ENCODE assay signal across 24 mouse cellular contexts in the genomic region with DNA sequence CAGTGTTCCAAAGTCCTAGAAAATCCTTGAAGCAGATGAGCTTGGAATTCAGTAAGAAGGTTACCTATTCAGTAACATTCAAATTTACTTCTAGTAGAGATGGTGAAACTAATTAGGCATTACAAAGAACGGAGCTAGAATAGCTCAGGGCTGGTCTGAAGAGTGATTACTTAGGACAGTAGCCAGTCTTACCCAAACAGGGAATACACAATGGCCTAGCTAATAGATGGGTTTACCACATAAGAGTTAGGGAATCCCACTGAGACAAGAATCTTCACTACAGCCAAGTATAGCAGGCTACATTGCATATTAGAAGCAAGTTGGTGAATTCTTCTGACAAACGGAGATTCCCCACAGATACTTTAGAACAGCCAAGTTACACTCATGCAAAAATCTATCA. TPM values are rescaled to one million over a fixed set of nuclear protein-coding genes. Genes with fewer than 3 reads are reported as not detected.
DNase-seq lines count a peak whose midpoint lies in the region; TF ChIP-seq lines count a peak whose summit lies in the region.
"Not testable (repeated sequence)": the region's sequence is repeated elsewhere in the genome, so short reads cannot be mapped to it uniquely, and the experiment has no call there.
"Had no signal": no experiment of that assay in that cellular context is flagged by ENCODE, and none has a peak within 500 bp of the region (broad histone marks: within the 10 kb centered on the region; RNA-seq: fewer than 3 reads in every experiment).

No protein-coding gene starts in this region.

- TF ChIP-seq POLR2A in kidney, adult 2 months (IDR thresholded peaks at IDR 0.05; ENCODE audit: low read depth, low read length), result not testable (repeated sequence)

- H3K9ac ChIP-seq in ES-E14 (ENCODE audit: insufficient read depth, low read depth, low read length, poor library complexity, severe bottlenecking), result not testable (repeated sequence)

- H3K4me1 ChIP-seq in ES-E14 (ENCODE audit: control insufficient read depth in 2 of 2, insufficient read depth in 2 of 2, low read length in 2 of 2, poor library complexity in 1 of 2); kidney, adult 2 months (ENCODE audit: control insufficient read depth, insufficient read depth, low read length): not testable (repeated sequence)

- WGBS in kidney, adult 2 months, result 64% methylated on average over 2 of the region's 2 CpGs

- not testable (repeated sequence) for H3K4me3 ChIP-seq in ES-E14 (ENCODE audit: insufficient read depth in 1 of 2, low read depth in 1 of 2, low read length in 2 of 2, poor library complexity in 1 of 2, severe bottlenecking in 1 of 2); kidney, adult 2 months (ENCODE audit: insufficient read depth, low read depth, low read length)

- not testable (repeated sequence) for H3K36me3 ChIP-seq in ES-E14 (ENCODE audit: control insufficient read depth, insufficient read depth, low read length, poor library complexity, severe bottlenecking); kidney, adult 2 months (ENCODE audit: control insufficient read depth, insufficient read depth, low read length)

- in situ Hi-C loops in ES-E14 (cut with MboI; ENCODE audit: low sequenced_read_pairs in 2 of 2, unreplicated experiment in 2 of 2), result not testable (repeated sequence)

- DNase-seq in ES-CJ7 (ENCODE audit: low read depth, low spot score), result peak; percentile 51
- DNase-seq in ES-E14 (ENCODE audit: low read depth, low spot score), result peak; percentile 17
- peak; percentile 35 for DNase-seq in Muller cell, postnatal 12 days (ENCODE audit: inconsistent ontology term)
- DNase-seq in R1 (ENCODE audit: low read depth, low spot score), result peak; percentile 86
- peak; percentile 69 for DNase-seq in ZHBTc4 (ENCODE audit: low read depth, low spot score)
- DNase-seq in kidney, adult 2 months, result peak; percentile 12
- peak; percentile 9 for DNase-seq in kidney, adult 9 months

- H3K27me3 ChIP-seq in kidney, adult 2 months (replicated peaks; ENCODE audit: control insufficient read depth, insufficient read depth, low read length), result not testable (repeated sequence)

- not testable (repeated sequence) for H3K9me3 ChIP-seq in ES-E14 (ENCODE audit: control insufficient read depth, insufficient read depth, low read depth, low read length)

- H3K27ac ChIP-seq in ES-E14 (ENCODE audit: insufficient read depth, low read depth, low read length, poor library complexity, severe bottlenecking); kidney, adult 2 months (ENCODE audit: insufficient read depth, low read depth, low read length): not testable (repeated sequence)

- TF ChIP-seq CTCF in kidney, adult 2 months (conservative IDR thresholded peaks at IDR 0.05; ENCODE audit: insufficient read depth, insufficient read length, low read depth, low read length), result not testable (repeated sequence)

RNA-seq across cellular contexts. Expression of a gene that starts 4.5 kb away (rescaled TPM):
- total RNA-seq in ES-E14 (2012; rRNA removed), result not detected in 2 replicates
- not detected in 2 replicates for polyA plus RNA-seq in kidney, adult 2 months (2012; rRNA removed)
- total RNA-seq: adrenal gland, adult 18-20 months; adrenal gland, adult 2 months; adrenal gland, adult 8-10 months; adrenal gland, postnatal 10 days; adrenal gland, postnatal 14 days; adrenal gland, postnatal 25 days; adrenal gland, postnatal 36 days; adrenal gland, postnatal 4 days; CH12.LX; G1E; MEL had no signal
- polyA plus RNA-seq: activated CD4-positive, CD25-positive, alpha-beta regulatory T cell, adult 4 months; adrenal gland, adult 2 months; brain, embryonic 14.5 days; C2C12; CD4-positive, CD25-positive, alpha-beta regulatory T cell, adult 4 months; cerebellum, adult 2 months; G1E; Patski had no signal

RNA-seq across cellular contexts. Expression of a gene that starts 15.6 kb away (rescaled TPM):
- total RNA-seq in ES-E14 (2012; rRNA removed), result not detected in 2 replicates
- polyA plus RNA-seq in kidney, adult 2 months (2012; rRNA removed), result 0.50 TPM in 1 of 2 replicates, not detected in the other
- total RNA-seq: adrenal gland, postnatal 14 days; G1E had no signal
- polyA plus RNA-seq: activated CD4-positive, CD25-positive, alpha-beta regulatory T cell, adult 4 months; adrenal gland, adult 2 months; brain, embryonic 14.5 days; cerebellum, adult 2 months; G1E; Patski had no signal

RNA-seq across cellular contexts. Expression of a gene that starts 21.7 kb away (rescaled TPM):
- not detected in 2 replicates for total RNA-seq in ES-E14 (2012; rRNA removed)
- polyA plus RNA-seq in kidney, adult 2 months (2012; rRNA removed), result not detected in 2 replicates
- total RNA-seq: adrenal gland, adult 18-20 months; adrenal gland, adult 2 months; adrenal gland, adult 8-10 months; adrenal gland, postnatal 25 days; adrenal gland, postnatal 36 days; CH12.LX; MEL had no signal
- polyA plus RNA-seq: activated CD4-positive, CD25-positive, alpha-beta regulatory T cell, adult 4 months; adrenal gland, adult 2 months; C2C12; CD4-positive, CD25-positive, alpha-beta regulatory T cell, adult 4 months; cerebellum, adult 2 months; G1E; Patski had no signal

RNA-seq across cellular contexts. Expression of a gene that starts 49.1 kb away (rescaled TPM):
- total RNA-seq in ES-E14 (2012; rRNA removed), result not detected in 2 replicates
- polyA plus RNA-seq in kidney, adult 2 months (2012; rRNA removed), result not detected in 2 replicates
- total RNA-seq: adrenal gland, adult 18-20 months; adrenal gland, adult 2 months; adrenal gland, adult 8-10 months; adrenal gland, postnatal 14 days; adrenal gland, postnatal 25 days; adrenal gland, postnatal 36 days; CH12.LX; G1E; MEL had no signal
- polyA plus RNA-seq: activated CD4-positive, CD25-positive, alpha-beta regulatory T cell, adult 4 months; adrenal gland, adult 2 months; C2C12; CD4-positive, CD25-positive, alpha-beta regulatory T cell, adult 4 months; cerebellum, adult 2 months; G1E; Patski had no signal

Comparison
In these comparisons a context has a peak if more than half of its experiments do, and no peak if none do; other contexts are left out.
1. DNase-seq: peak in every context shown above with its lines; median percentile 86 in R1; 69 in ZHBTc4; 51 in ES-CJ7; 35 in Muller cell, postnatal 12 days; 17 in ES-E14; 12 in kidney, adult 2 months; 9 in kidney, adult 9 months.